Mouse (Mus musculus) erythroblast, embryonic 14.5 days (primary cell): ENCODE data around the gene H2-DMb1.

Source experiments
- GATA1 ChIP-seq: IDR thresholded peaks from 2 replicates; pipeline ENCODE4 v1.6.1; 2012; ENCODE audit warnings: low read length, inconsistent platforms, mixed read lengths
- TAL1 ChIP-seq: IDR thresholded peaks from 3 replicates; pipeline ENCODE4 v1.6.1; 2012; ENCODE audit warnings: low read length, inconsistent platforms, mixed read lengths

DNA sequence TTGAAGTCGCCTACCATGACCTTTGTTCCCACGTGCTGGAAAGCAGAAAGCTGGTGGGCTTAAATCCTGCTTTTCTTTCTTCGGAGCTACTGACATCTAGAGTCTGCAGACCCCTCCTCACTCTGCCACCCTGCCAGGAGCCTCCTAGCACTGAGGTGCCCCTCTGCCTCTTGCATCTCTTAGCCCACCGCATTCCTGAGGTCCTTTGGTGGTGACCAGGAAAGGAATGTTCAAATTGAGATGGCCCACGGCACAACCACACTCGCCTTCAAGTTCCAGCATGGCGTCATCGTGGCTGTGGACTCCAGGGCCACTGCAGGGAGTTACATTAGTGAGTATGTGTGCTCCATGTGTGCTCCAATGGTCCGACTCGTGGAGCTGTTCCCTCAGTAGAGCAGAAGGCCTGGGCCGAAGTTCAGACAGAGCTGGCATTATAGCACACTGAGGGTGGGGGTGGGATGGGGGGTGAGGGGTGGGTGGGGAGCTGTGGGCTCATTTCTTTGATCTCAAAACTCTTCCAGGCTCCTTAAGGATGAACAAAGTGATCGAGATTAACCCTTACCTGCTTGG is 46.3 kb downstream of the H2-DMb1 start:
- TF ChIP-seq GATA1 (no peak), TAL1 (no peak)
